Mouse (Mus musculus): Measurements from ENCODE around the gene Vat1. TPM values are rescaled to one million over a fixed set of nuclear protein-coding genes. Genes with fewer than 3 reads are reported as not detected.

Vat1 gene
- total RNA-seq (2023) = 10 to 100 TPM; 18.7 to 19.2 TPM

DNA sequence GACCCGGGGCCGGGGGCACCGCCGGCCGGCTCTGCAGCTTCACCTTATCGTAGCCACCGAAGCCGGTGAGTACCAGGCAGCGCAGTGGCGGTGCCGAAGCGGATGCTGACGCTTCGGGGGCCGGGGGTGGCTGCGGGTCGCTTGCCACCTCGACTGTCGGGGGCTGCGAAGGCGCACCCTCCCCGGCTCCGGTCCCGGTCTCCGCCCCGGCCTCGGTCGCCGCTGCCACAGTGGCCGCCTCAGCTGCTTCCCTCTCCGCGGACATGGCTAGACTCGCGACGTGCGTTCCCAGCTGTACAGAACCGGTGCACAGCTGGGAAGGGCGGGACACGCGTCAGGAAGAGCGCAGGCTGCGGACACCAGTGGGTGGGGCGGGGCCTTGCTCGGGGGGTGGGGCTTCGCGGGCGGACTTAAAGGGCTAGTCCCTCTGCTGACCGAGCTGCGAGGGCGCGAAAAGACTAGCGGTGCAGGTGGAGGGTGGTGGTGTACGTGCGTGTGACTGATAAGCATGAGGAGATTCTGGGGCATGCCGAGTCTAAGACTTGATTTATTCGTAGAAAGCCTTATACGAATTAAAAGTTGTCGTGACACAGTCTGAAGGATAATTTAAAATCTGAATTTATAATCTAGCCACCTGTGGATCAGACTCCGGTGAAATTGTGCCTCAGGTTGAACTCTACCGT lies at the start of gene Vat1:
Gene Vat1 (minus strand): TSS at position 362 of the 683 bp plus-strand sequence.

GRCm38 (mm10) chr11:101464211-101465100 lies 1.6 kb downstream of the Vat1 start, which contains the start of gene Rnd2:
Gene Rnd2 (plus strand): TSS chr11:101464999.

DNA sequence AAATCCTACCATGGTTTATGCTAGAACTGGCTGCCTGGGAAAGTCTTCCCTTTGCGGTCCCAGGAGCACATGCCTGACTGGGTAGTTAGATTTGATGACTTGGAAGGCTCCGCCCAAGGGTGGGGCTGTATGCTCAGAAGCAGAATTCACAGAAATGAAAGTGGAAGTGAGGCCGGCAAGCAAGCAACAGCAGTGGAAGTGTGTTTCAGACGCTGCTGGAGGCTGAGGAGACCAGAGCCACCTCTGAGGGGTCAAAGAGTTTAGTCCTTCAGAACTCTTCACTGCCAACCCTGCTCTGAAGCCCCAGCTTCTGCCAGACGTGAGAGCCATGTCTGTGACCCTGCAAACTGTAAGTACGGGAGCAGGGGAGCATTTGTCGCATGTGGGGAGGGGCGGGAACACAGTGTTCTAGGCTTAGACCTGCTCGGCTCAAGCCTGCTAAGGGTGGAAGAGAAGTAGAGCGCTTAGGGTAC lies 17.7 kb downstream of the Vat1 start, which contains the start of gene Ifi35:
Gene Ifi35 (plus strand): TSS at position 134 of the 473 bp plus-strand sequence.

DNA sequence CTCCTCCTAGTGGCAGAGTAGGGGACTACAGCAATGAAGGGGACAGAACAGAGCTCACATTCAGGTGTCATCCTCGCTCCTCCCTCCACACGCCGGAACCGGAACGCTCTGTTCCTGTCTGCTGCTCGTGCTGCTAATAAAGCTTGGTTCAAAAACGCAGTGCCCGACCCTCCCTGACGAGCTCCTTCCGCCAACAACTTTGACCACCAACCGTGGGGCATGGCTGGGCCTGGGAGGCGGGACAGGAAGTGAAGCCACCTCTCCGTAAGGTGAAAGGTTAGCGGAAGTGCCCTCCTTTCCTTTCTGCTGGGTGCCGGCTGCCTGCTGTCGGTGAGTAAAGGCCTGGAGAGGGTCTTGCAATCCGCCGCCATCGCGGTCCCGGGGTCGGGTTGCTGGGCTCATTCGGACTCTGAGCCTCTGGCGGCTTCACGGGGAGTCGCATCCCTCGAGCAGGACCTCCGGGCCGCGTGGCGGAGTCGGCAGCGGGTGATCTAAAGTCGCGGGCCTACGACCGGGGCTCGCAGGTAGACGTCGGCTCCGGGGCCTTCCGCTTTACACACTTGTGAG lies 23.8 kb downstream of the Vat1 start, which contains the start of gene Rpl27:
Gene Rpl27 (plus strand): TSS at position 172 of the 567 bp plus-strand sequence.

DNA sequence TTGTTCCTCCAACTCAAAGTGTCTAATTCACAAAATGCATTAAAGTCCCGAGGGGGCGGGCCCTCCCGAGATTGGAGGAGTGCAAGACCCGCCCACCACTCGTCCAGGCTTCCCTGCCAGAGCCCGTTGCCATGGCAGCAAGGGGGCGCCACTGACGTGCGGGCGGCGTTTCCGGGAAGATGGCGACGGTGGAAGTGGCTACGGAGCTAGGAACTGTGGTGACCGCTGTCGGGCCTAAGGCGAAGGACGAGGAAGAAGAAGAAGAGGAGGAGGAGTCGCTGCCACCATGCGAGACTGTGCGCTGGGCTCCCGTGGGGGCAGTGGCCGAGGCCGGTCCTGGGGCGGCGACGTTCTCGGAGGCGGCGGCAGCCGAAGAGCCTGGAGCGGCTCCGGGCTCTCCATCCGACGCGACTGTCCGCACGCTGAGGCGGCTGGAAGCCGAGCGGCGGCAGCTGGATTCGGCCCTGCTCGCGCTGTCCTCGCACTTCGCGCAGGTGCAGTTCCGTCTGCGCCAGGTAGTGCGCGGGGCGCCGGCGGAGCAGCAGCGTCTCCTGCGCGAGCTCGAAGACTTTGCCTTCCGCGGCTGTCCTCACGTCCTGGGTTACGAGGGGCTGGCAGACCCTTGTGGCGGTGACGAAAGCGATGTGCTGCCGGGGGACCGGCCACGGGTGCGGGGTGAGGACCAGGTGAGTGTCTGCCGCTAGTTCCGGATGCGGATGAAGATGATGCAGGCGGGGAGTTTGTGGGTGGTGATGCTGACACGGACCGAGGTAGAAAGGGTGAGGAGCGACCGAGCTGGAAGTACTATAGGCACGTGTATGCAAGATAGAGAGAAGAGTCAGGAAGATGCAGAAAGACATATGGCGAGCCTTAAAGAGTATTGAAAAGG lies 40.9 kb downstream of the Vat1 start, which contains the start of the genes Rundc1 and Ptges3l:
Gene Rundc1 (plus strand): TSS at position 161 of the 889 bp plus-strand sequence.
Gene Ptges3l (minus strand): TSS at position 409 of the 889 bp plus-strand sequence.

DNA sequence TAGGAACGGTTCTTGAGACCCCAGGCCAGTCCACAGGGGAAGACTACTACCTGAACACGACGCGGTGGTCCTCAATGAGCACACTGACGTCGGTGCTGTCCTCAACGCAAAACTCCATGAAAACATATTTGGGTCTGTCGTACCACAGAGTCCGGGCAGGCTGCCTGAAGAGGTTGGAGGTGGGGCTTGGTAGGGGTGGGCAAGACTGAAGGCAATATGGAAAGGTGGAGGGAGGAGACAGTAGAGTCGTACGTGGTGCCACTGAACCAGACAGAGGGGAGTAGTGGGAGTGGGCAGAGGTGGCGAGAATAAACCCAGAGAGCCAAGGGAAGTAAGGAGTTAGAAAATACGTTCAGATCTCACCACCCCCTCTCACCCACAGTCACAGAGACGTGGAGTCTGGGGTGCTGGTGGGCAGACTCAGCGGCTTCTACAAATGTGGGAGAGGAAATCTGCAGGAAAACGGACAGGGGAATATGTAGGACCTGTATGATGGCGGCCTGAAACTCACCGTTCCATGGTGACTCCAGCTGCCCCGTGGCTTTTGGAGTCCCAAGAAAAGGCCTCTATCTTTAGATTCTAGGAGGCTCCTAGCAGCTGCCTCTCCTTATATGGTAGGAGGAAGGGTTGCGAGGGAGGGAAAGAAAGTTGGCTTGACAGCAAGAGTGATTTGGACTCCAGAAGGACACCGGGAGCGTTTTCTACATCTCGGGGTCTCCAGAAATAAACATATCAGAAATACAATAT lies 41.8 kb downstream of the Vat1 start, which contains the start of gene Gm27029:
Gene Gm27029 (minus strand): TSS at position 692 of the 747 bp plus-strand sequence.

GRCm38 (mm10) chr11:101417101-101417855 lies 48.8 kb downstream of the Vat1 start, which contains the start of gene Aarsd1:
Gene Aarsd1 (minus strand): TSS chr11:101417615.

Other genes with a start within 250 kb of the Vat1 start
- 10 to 100 TPM; 89.5 to 93.8 TPM for gene Ezh1, start 239.8 kb downstream of the Vat1 start, total RNA-seq (2023)
- gene Ramp2, start 220.2 kb downstream of the Vat1 start, total RNA-seq (2023) = not detected
- 10 to 100 TPM; 69.8 to 82.7 TPM for gene Vps25, start 212.5 kb downstream of the Vat1 start, total RNA-seq (2023)
- gene Wnk4, start 205.7 kb downstream of the Vat1 start, total RNA-seq (2023) = under 1 TPM; 0.20 to 0.77 TPM
- gene Cntd1, start 187.2 kb downstream of the Vat1 start, total RNA-seq (2023) = under 1 TPM in 1 of 2 experiments, not detected in 1; 0.29 TPM
- gene Coa3, start 187.1 kb downstream of the Vat1 start, total RNA-seq (2023) = 10 to 100 TPM; 30.6 to 33.6 TPM
- 100 to 1,000 TPM; 185 to 187 TPM for gene Becn1, start 163.9 kb downstream of the Vat1 start, total RNA-seq (2023)
- 100 to 1,000 TPM; 143 to 148 TPM for gene Psme3, start 150.0 kb downstream of the Vat1 start, total RNA-seq (2023)
- 10 to 100 TPM; 13.2 to 14.9 TPM for gene Aoc2, start 141.2 kb downstream of the Vat1 start, total RNA-seq (2023)
- under 1 TPM in 1 of 2 experiments, not detected in 1; 0.50 TPM for gene Aoc3, start 135.6 kb downstream of the Vat1 start, total RNA-seq (2023)
- not detected for gene G6pc, start 98.7 kb downstream of the Vat1 start, total RNA-seq (2023)
- 10 to 100 TPM; 30.7 to 36.3 TPM for gene Aarsd1, start 48.6 kb downstream of the Vat1 start, total RNA-seq (2023)
- gene Gm27029, start 41.4 kb downstream of the Vat1 start, total RNA-seq (2023) = 1 to 10 TPM in 1 of 2 experiments, not detected in 1; 2.8 TPM
- gene Rundc1, start 41.1 kb downstream of the Vat1 start, total RNA-seq (2023) = 10 to 100 TPM; 22.5 to 22.6 TPM
- 1 to 10 TPM; 1.9 to 2.6 TPM for gene Ptges3l, start 40.9 kb downstream of the Vat1 start, total RNA-seq (2023)
- 100 to 1,000 TPM; 111 to 123 TPM for gene Rpl27, start 23.9 kb downstream of the Vat1 start, total RNA-seq (2023)
- gene Ifi35, start 17.8 kb downstream of the Vat1 start, total RNA-seq (2023) = 10 to 100 TPM; 72.3 to 76.1 TPM
- gene Rnd2, start 1.2 kb downstream of the Vat1 start, total RNA-seq (2023) = under 1 TPM in 1 of 2 experiments, not detected in 1; 0.52 TPM
- gene Brca1, start 85.7 kb upstream of the Vat1 start, total RNA-seq (2023) = 1 to 10 TPM; 8.8 to 9.8 TPM
- 100 to 1,000 TPM; 128 to 161 TPM for gene Nbr1, start 85.9 kb upstream of the Vat1 start, total RNA-seq (2023)
- 10 to 100 TPM in 1 of 2 experiments, 1 to 10 TPM in 1; 9.5 to 13.6 TPM for gene Tmem106a, start 116.0 kb upstream of the Vat1 start, total RNA-seq (2023)
- gene Gm11634, start 133.0 kb upstream of the Vat1 start, total RNA-seq (2023) = not detected
- 10 to 100 TPM; 57.8 to 65.9 TPM for gene Rdm1, start 161.0 kb upstream of the Vat1 start, total RNA-seq (2023)
- 1 to 10 TPM; 2.2 to 4.6 TPM for gene Arl4d, start 199.3 kb upstream of the Vat1 start, total RNA-seq (2023)

All from B cell, adult 67 days (primary cell).